29 mouse cellular contexts compared by ENCODE assay signal in the genomic region with DNA sequence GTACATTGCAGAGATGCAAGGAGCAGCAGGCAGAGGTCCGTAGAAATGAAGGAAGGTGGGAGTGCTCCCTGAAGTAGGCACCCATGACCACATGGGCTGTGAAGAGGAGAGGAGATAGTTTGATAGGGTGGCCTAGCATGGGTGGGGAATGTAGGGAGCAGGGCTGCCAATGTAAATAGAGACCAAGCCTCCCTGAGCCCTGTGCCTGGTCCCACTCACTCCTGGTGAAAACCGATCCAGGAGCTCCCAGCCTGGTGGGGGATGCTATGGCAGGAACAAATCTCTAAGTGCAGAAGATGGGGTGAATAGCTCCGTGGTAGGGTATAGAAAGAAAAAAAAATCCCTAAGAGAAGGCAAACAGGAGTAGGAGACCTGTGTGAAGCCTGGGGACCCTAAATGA. TPM values are rescaled to one million over a fixed set of nuclear protein-coding genes. Genes with fewer than 3 reads are reported as not detected.
DNase-seq lines count a peak whose midpoint lies in the region; ATAC-seq and TF ChIP-seq lines count a peak whose summit lies in the region.
"Not testable (repeated sequence)": the region's sequence is repeated elsewhere in the genome, so short reads cannot be mapped to it uniquely, and the experiment has no call there.
"Had no signal": no experiment of that assay in that cellular context is flagged by ENCODE, and none has a peak within 500 bp of the region (broad histone marks: within the 10 kb centered on the region; RNA-seq: fewer than 3 reads in every experiment).

No protein-coding gene starts in this region.

- not testable (repeated sequence) for TF ChIP-seq CTCF in liver, adult 2 months (IDR thresholded peaks at IDR 0.05; ENCODE audit: low read depth, low read length)

- not testable (repeated sequence) for TF ChIP-seq POLR2A in liver, adult 2 months (IDR thresholded peaks at IDR 0.05; ENCODE audit: extremely low read depth, insufficient read depth, low read length)

- WGBS in embryonic facial prominence, embryonic 12.5 days: 23% methylated on average over 3 of the region's 3 CpGs
- WGBS in heart, embryonic 10.5 days: 16% methylated on average over 3 of the region's 3 CpGs
- 28% methylated on average over 3 of the region's 3 CpGs for WGBS in heart, embryonic 13.5 days
- WGBS in heart, embryonic 16.5 days: 40% methylated on average over 3 of the region's 3 CpGs
- 13% methylated on average over 3 of the region's 3 CpGs for WGBS in kidney, embryonic 16.5 days
- WGBS in liver, adult 2 months: 27% methylated on average over 3 of the region's 3 CpGs
- 18% methylated on average over 3 of the region's 3 CpGs for WGBS in lung, embryonic 15.5 days
- 14% methylated on average over 3 of the region's 3 CpGs for WGBS in stomach, embryonic 15.5 days

- H3K9me3 ChIP-seq in embryonic facial prominence, embryonic 12.5 days; heart, embryonic 10.5 days; heart, embryonic 13.5 days; heart, embryonic 16.5 days (replicated peaks; ENCODE audit: control insufficient read depth, low read length); kidney, embryonic 16.5 days (ENCODE audit: low read length); lung, embryonic 15.5 days; stomach, embryonic 15.5 days: not testable (repeated sequence)

- not testable (repeated sequence) for ATAC-seq in embryonic facial prominence, embryonic 12.5 days (ENCODE audit: insufficient number of reproducible peaks, insufficient read depth, low FRiP score, low TSS enrichment); heart, embryonic 13.5 days (ENCODE audit: extremely low read depth, insufficient number of reproducible peaks, low FRiP score, low TSS enrichment); heart, embryonic 16.5 days (replicated peaks; ENCODE audit: extremely low read depth, insufficient read depth, low FRiP score); kidney, embryonic 16.5 days (ENCODE audit: low FRiP score, low TSS enrichment); lung, embryonic 15.5 days (ENCODE audit: borderline replicate concordance, extremely low read depth, low FRiP score, low TSS enrichment); stomach, embryonic 15.5 days (ENCODE audit: insufficient read depth, low FRiP score, low read depth)

- H3K27ac ChIP-seq in embryonic facial prominence, embryonic 12.5 days; heart, embryonic 10.5 days; heart, embryonic 13.5 days (replicated peaks); heart, embryonic 16.5 days (ENCODE audit: low read length); kidney, embryonic 16.5 days (ENCODE audit: low read length); lung, embryonic 15.5 days; stomach, embryonic 15.5 days: not testable (repeated sequence)
- H3K27ac ChIP-seq in liver, adult 2 months (replicated peaks; ENCODE audit: insufficient read depth, low read depth, low read length): peak overlapping the region; percentile 39; the same call in 1 of the 2 replicates

- H3K4me3 ChIP-seq in embryonic facial prominence, embryonic 12.5 days; heart, embryonic 16.5 days (ENCODE audit: low read length); stomach, embryonic 15.5 days (replicated peaks): not testable (repeated sequence)
- H3K4me3 ChIP-seq in heart, embryonic 10.5 days: peak overlapping the region; percentile 8; the same call in 1 of the 2 replicates
- peak overlapping the region; percentile 67 for H3K4me3 ChIP-seq in heart, embryonic 13.5 days
- H3K4me3 ChIP-seq in kidney, embryonic 16.5 days (ENCODE audit: low read length): 0 out of 2 replicates have a peak overlapping the region, but pooled peaks have one; percentile 56
- H3K4me3 ChIP-seq in liver, adult 2 months (ENCODE audit: insufficient read depth, low read depth, low read length): peak overlapping the region; percentile 38
- H3K4me3 ChIP-seq in lung, embryonic 15.5 days: 0 out of 2 replicates have a peak overlapping the region, but pooled peaks have one; percentile 2

- not testable (repeated sequence) for H3K9ac ChIP-seq in embryonic facial prominence, embryonic 12.5 days; heart, embryonic 13.5 days; heart, embryonic 16.5 days (ENCODE audit: low read length); kidney, embryonic 16.5 days (replicated peaks; ENCODE audit: low read length); lung, embryonic 15.5 days; stomach, embryonic 15.5 days
- peak overlapping the region; percentile 43 for H3K9ac ChIP-seq in liver, adult 2 months (ENCODE audit: low read depth, low read length)

- H3K79me2 ChIP-seq in liver, adult 2 months (ENCODE audit: control insufficient read depth, insufficient read depth, low read length): not testable (repeated sequence)

- DNase-seq in heart, embryonic 10.5 days (ENCODE audit: low spot score): peak; percentile 63
- not testable (repeated sequence) for DNase-seq in liver, adult 2 months (ENCODE audit: extremely low read depth, low read depth, low spot score)

- H3K4me2 ChIP-seq in embryonic facial prominence, embryonic 12.5 days (replicated peaks): peak overlapping the region; percentile 5; the same call in 1 of the 2 replicates
- peak overlapping the region; percentile 81 for H3K4me2 ChIP-seq in heart, embryonic 13.5 days
- H3K4me2 ChIP-seq in heart, embryonic 16.5 days (ENCODE audit: low read depth, low read length): peak overlapping the region; percentile 23; the same call in 1 of the 2 replicates
- H3K4me2 ChIP-seq in kidney, embryonic 16.5 days (replicated peaks; ENCODE audit: low read depth, low read length): peak overlapping the region; percentile 27; the same call in 1 of the 2 replicates
- H3K4me2 ChIP-seq in lung, embryonic 15.5 days: peak overlapping the region; percentile 77; the same call in 1 of the 2 replicates
- peak overlapping the region; percentile 23 for H3K4me2 ChIP-seq in stomach, embryonic 15.5 days

- H3K27me3 ChIP-seq in embryonic facial prominence, embryonic 12.5 days: peaks cover 61% of the 10 kb centered on the region
- peaks cover 74% of the 10 kb centered on the region for H3K27me3 ChIP-seq in heart, embryonic 10.5 days (ENCODE audit: insufficient read depth, poor library complexity, severe bottlenecking)
- H3K27me3 ChIP-seq in heart, embryonic 13.5 days (replicated peaks): peaks cover 57% of the 10 kb centered on the region
- H3K27me3 ChIP-seq in heart, embryonic 16.5 days (ENCODE audit: control insufficient read depth, insufficient read depth, low read length); liver, adult 2 months (ENCODE audit: control insufficient read depth, insufficient read depth, low read length): not testable (repeated sequence)
- H3K27me3 ChIP-seq in kidney, embryonic 16.5 days (ENCODE audit: insufficient read depth, low read length): peaks cover 14% of the 10 kb centered on the region
- peaks cover 31% of the 10 kb centered on the region for H3K27me3 ChIP-seq in lung, embryonic 15.5 days
- H3K27me3 ChIP-seq in stomach, embryonic 15.5 days (replicated peaks): peaks cover 15% of the 10 kb centered on the region

- not testable (repeated sequence) for H3K4me1 ChIP-seq in embryonic facial prominence, embryonic 12.5 days; heart, embryonic 16.5 days (ENCODE audit: control insufficient read depth, insufficient read depth, low read length); kidney, embryonic 16.5 days (ENCODE audit: insufficient read depth, low read length); liver, adult 2 months (ENCODE audit: control insufficient read depth, insufficient read depth, low read length); lung, embryonic 15.5 days; stomach, embryonic 15.5 days
- H3K4me1 ChIP-seq in heart, embryonic 10.5 days: peaks cover 14% of the 10 kb centered on the region
- peaks cover 25% of the 10 kb centered on the region for H3K4me1 ChIP-seq in heart, embryonic 13.5 days

- H3K36me3 ChIP-seq in embryonic facial prominence, embryonic 12.5 days; heart, embryonic 10.5 days; heart, embryonic 13.5 days; heart, embryonic 16.5 days (ENCODE audit: control insufficient read depth, insufficient read depth); kidney, embryonic 16.5 days (ENCODE audit: insufficient read depth, low read length); liver, adult 2 months (ENCODE audit: control insufficient read depth, insufficient read depth, low read length); lung, embryonic 15.5 days; stomach, embryonic 15.5 days: not testable (repeated sequence)

RNA-seq across cellular contexts. Expression of gene Flt4, which starts 2.3 kb away (rescaled TPM):
- 5.1 and 5.4 TPM in 2 replicates for polyA plus RNA-seq in embryonic facial prominence, embryonic 12.5 days (2016; fragmentation: Nextera tagmentation; extraction: Ambion mirVana)
- 7.3 and 8.2 TPM in 2 replicates for polyA plus RNA-seq in heart, embryonic 10.5 days (2016; fragmentation: Nextera tagmentation; extraction: Ambion mirVana)
- polyA plus RNA-seq in heart, embryonic 13.5 days (2015; fragmentation: Nextera tagmentation; extraction: Ambion mirVana): 7.4 and 8.3 TPM in 2 replicates
- 6.1 and 7.4 TPM in 2 replicates for polyA plus RNA-seq in heart, embryonic 16.5 days (2015; fragmentation: Nextera tagmentation; extraction: Ambion mirVana)
- 9.7 and 11.6 TPM in 2 replicates for polyA plus RNA-seq in kidney, embryonic 16.5 days (2015; fragmentation: Nextera tagmentation; extraction: Ambion mirVana)
- total RNA-seq in liver, adult 2 months (2014; rRNA removed): 7.8 and 13.6 TPM in 2 replicates
- polyA plus RNA-seq in liver, adult 2 months (2012; rRNA removed): 7.5 and 9.8 TPM in 2 replicates
- 9.0 and 9.3 TPM in 2 replicates for polyA plus RNA-seq in lung, embryonic 15.5 days (2015; fragmentation: Nextera tagmentation; extraction: Ambion mirVana)
- 4.9 and 5.7 TPM in 2 replicates for polyA plus RNA-seq in stomach, embryonic 15.5 days (2015; fragmentation: Nextera tagmentation; extraction: Ambion mirVana)
- polyA plus RNA-seq: activated CD4-positive, CD25-positive, alpha-beta regulatory T cell, adult 4 months had no signal

RNA-seq across cellular contexts. Expression of gene Scgb3a1, which starts 52.1 kb away (rescaled TPM):
- not detected in 2 replicates for polyA plus RNA-seq in embryonic facial prominence, embryonic 12.5 days (2016; fragmentation: Nextera tagmentation; extraction: Ambion mirVana)
- polyA plus RNA-seq in heart, embryonic 10.5 days (2016; fragmentation: Nextera tagmentation; extraction: Ambion mirVana): 0.30 and 1.3 TPM in 2 replicates
- 0.44 TPM in 1 of 2 replicates, not detected in the other for polyA plus RNA-seq in heart, embryonic 13.5 days (2015; fragmentation: Nextera tagmentation; extraction: Ambion mirVana)
- polyA plus RNA-seq in heart, embryonic 16.5 days (2015; fragmentation: Nextera tagmentation; extraction: Ambion mirVana): 2.1 and 5.3 TPM in 2 replicates
- polyA plus RNA-seq in kidney, embryonic 16.5 days (2015; fragmentation: Nextera tagmentation; extraction: Ambion mirVana): not detected in 2 replicates
- not detected in 2 replicates for total RNA-seq in liver, adult 2 months (2014; rRNA removed)
- polyA plus RNA-seq in liver, adult 2 months (2012; rRNA removed): 0.22 TPM in 1 of 2 replicates, not detected in the other
- 0.81 TPM in 1 of 2 replicates, not detected in the other for polyA plus RNA-seq in lung, embryonic 15.5 days (2015; fragmentation: Nextera tagmentation; extraction: Ambion mirVana)
- not detected in 2 replicates for polyA plus RNA-seq in stomach, embryonic 15.5 days (2015; fragmentation: Nextera tagmentation; extraction: Ambion mirVana)
- total RNA-seq: adrenal gland, adult 8-10 months; adrenal gland, postnatal 25 days; forebrain, postnatal 0 days; gastrocnemius, adult 2 months; gastrocnemius, postnatal 14 days; heart, postnatal 4 days had no signal
- polyA plus RNA-seq: brain, embryonic 14.5 days; cortical plate, adult 2 months; embryonic facial prominence, embryonic 10.5 days; embryonic facial prominence, embryonic 14.5 days; forebrain, embryonic 10.5 days; forebrain, embryonic 14.5 days; forebrain, postnatal 0 days; hindbrain, embryonic 12.5 days; intestine, embryonic 14.5 days had no signal

RNA-seq across cellular contexts. Expression of gene Olfr1380, which starts 54.7 kb away (rescaled TPM):
- not detected in 2 replicates for polyA plus RNA-seq in embryonic facial prominence, embryonic 12.5 days (2016; fragmentation: Nextera tagmentation; extraction: Ambion mirVana)
- not detected in 2 replicates for polyA plus RNA-seq in heart, embryonic 10.5 days (2016; fragmentation: Nextera tagmentation; extraction: Ambion mirVana)
- not detected in 2 replicates for polyA plus RNA-seq in heart, embryonic 13.5 days (2015; fragmentation: Nextera tagmentation; extraction: Ambion mirVana)
- polyA plus RNA-seq in heart, embryonic 16.5 days (2015; fragmentation: Nextera tagmentation; extraction: Ambion mirVana): not detected in 2 replicates
- polyA plus RNA-seq in kidney, embryonic 16.5 days (2015; fragmentation: Nextera tagmentation; extraction: Ambion mirVana): not detected in 2 replicates
- total RNA-seq in liver, adult 2 months (2014; rRNA removed): not detected in 2 replicates
- polyA plus RNA-seq in liver, adult 2 months (2012; rRNA removed): not detected in 2 replicates
- polyA plus RNA-seq in lung, embryonic 15.5 days (2015; fragmentation: Nextera tagmentation; extraction: Ambion mirVana): not detected in 2 replicates
- not detected in 2 replicates for polyA plus RNA-seq in stomach, embryonic 15.5 days (2015; fragmentation: Nextera tagmentation; extraction: Ambion mirVana)
- total RNA-seq: adrenal gland, adult 8-10 months; adrenal gland, postnatal 25 days; ES-E14; forebrain, postnatal 0 days; gastrocnemius, adult 2 months; gastrocnemius, postnatal 14 days; gastrocnemius, postnatal 4 days; heart, adult 18-20 months; heart, postnatal 14 days; heart, postnatal 4 days had no signal
- polyA plus RNA-seq: activated CD4-positive, CD25-positive, alpha-beta regulatory T cell, adult 4 months; brain, embryonic 14.5 days; cortical plate, adult 2 months; embryonic facial prominence, embryonic 10.5 days; embryonic facial prominence, embryonic 14.5 days; forebrain, embryonic 10.5 days; forebrain, embryonic 14.5 days; forebrain, postnatal 0 days; frontal cortex, adult 2 months; hindbrain, embryonic 12.5 days; hindbrain, embryonic 15.5 days; intestine, embryonic 14.5 days had no signal

Comparison
In these comparisons a context has a peak if more than half of its experiments do, and no peak if none do; other contexts are left out.
1. H3K4me2 ChIP-seq: peak in every context shown above with its lines; median percentile 81 in heart, embryonic 13.5 days; 77 in lung, embryonic 15.5 days; 27 in kidney, embryonic 16.5 days; 23 in heart, embryonic 16.5 days; 23 in stomach, embryonic 15.5 days; 5 in embryonic facial prominence, embryonic 12.5 days.